Mouse (Mus musculus) hindbrain, embryonic 12.5 days (tissue): ENCODE results near the gene Ccdc88c. TPM values are rescaled to one million over a fixed set of nuclear protein-coding genes. Genes with fewer than 3 reads are reported as not detected.

Source experiments
- microRNA counts: library from miRNA; unstranded; fragments of <30 nt; microRNA quantifications from one replicate; lab custom pipeline; 2017
- microRNA-seq: library from miRNA; unstranded; fragments of <30 nt; microRNA quantifications from one replicate; pipeline ENCODE4, GENCODE M21; 2017
- polyA plus RNA-seq: library from polyadenylated mRNA; unstranded; fragments of >200 nt; fragmentation: Nextera tagmentation; extraction: Ambion mirVana; gene quantifications from 2 replicates; pipeline ENCODE4 v1.2.1, GENCODE M21; 2016

Ccdc88c gene
- polyA plus RNA-seq, 1 experiment from 2014 or later: 17.7 TPM

MicroRNAs within 50 kb of the gene (microRNA counts, 519-probe panel; counts per million panel counts)
- microRNA mmu-miR-1190 (lab: Ali Mortazavi, UCI): 470 counts per million, percentile 58 among the panel's probes with 10 or more counts

Small RNA genes within 50 kb of the gene (microRNA-seq; reads per million reads assigned to microRNA genes)
- not detected for gene Mir1190

Other genes starting within 250 kb of the Ccdc88c start
- gene Dglucy, start 250.0 kb downstream of the Ccdc88c start, polyA plus RNA-seq: 2.0 and 2.8 TPM in 2 replicates
- gene Gpr68, start 120.9 kb downstream of the Ccdc88c start, polyA plus RNA-seq: 0.48 and 0.68 TPM in 2 replicates
- 67.6 and 74.7 TPM in 2 replicates for gene Ppp4r3a, start 54.6 kb upstream of the Ccdc88c start, polyA plus RNA-seq